Mouse (Mus musculus) lung, embryonic 14.5 days (tissue): Measurements from ENCODE around the gene Defb21. TPM values are rescaled to one million over a fixed set of nuclear protein-coding genes. Genes with fewer than 3 reads are reported as not detected.
A peak's percentile ranks its signal among the peaks of the same experiment; 100 is the strongest.

Experiments used
- ATAC-seq: fragments of 200-750 bp; cut with Nextera tagmentation; 2 replicates; pipeline ENCODE4 v1.8.0; 2017; ENCODE audit warnings: mild to moderate bottlenecking, moderate TSS enrichment, moderate library complexity; ENCODE audit not compliant: insufficient read depth
- DNase-seq: peaks from one replicate; pipeline ENCODE4 v3.0.0-alpha.2; 2015
- H3K27ac ChIP-seq: fragments of 300-500 bp; sonication (generic); 2 replicates; pipeline ENCODE4 v1.5.1; 2014; ENCODE audit warnings: low read depth, mild to moderate bottlenecking, moderate library complexity
- H3K27me3 ChIP-seq: fragments of 300-500 bp; sonication (generic); 2 replicates; pipeline ENCODE4 v1.6.1; 2014; ENCODE audit warnings: low read length, control low read depth; ENCODE audit not compliant: insufficient read depth
- H3K36me3 ChIP-seq: fragments of 300-500 bp; sonication (generic); 2 replicates; pipeline ENCODE4 v1.6.1; 2014; ENCODE audit warnings: control low read depth; ENCODE audit not compliant: insufficient read depth
- H3K4me1 ChIP-seq: fragments of 300-500 bp; sonication (generic); 2 replicates; pipeline ENCODE4 v1.6.1; 2014; ENCODE audit warnings: antibody characterized with exemption, control low read depth; ENCODE audit not compliant: insufficient read depth
- H3K4me2 ChIP-seq: fragments of 300-500 bp; sonication (generic); 2 replicates; pipeline ENCODE4 v1.6.1; 2014; ENCODE audit warnings: mild to moderate bottlenecking
- H3K4me3 ChIP-seq: fragments of 300-500 bp; sonication (generic); 2 replicates; pipeline ENCODE4 v1.5.1; 2014; ENCODE audit warnings: low read depth, low read length
- H3K9ac ChIP-seq: fragments of 300-500 bp; sonication (generic); 2 replicates; pipeline ENCODE4 v1.6.1; 2014
- H3K9me3 ChIP-seq: fragments of 300-500 bp; sonication (generic); 2 replicates; pipeline ENCODE4 v1.6.1; 2016; ENCODE audit warnings: low read depth, low read length, control low read depth
- CTCF ChIP-seq: IDR thresholded peaks from 2 replicates; pipeline ENCODE4 v1.5.1; 2016; ENCODE audit warnings: antibody characterized with exemption, low read depth
- WGBS: fragments of 180-500 bp; shearing (Covaris S2); extraction: QIAGEN DNeasy Blood & Tissue Kit; methylation state at CpG from one replicate; pipeline ENCODE4 v1.1.7; 2014; 5-methylcytosine and 5-hydroxymethylcytosine counted together
- polyA plus RNA-seq: library from polyadenylated mRNA; unstranded; fragments of >200 nt; fragmentation: Nextera tagmentation; extraction: Ambion mirVana; gene quantifications from 2 replicates; pipeline ENCODE4 v1.2.1, GENCODE M21; 2014

Gene Defb21
- polyA plus RNA-seq, 1 experiment from 2014 or later: not detected

DNA sequence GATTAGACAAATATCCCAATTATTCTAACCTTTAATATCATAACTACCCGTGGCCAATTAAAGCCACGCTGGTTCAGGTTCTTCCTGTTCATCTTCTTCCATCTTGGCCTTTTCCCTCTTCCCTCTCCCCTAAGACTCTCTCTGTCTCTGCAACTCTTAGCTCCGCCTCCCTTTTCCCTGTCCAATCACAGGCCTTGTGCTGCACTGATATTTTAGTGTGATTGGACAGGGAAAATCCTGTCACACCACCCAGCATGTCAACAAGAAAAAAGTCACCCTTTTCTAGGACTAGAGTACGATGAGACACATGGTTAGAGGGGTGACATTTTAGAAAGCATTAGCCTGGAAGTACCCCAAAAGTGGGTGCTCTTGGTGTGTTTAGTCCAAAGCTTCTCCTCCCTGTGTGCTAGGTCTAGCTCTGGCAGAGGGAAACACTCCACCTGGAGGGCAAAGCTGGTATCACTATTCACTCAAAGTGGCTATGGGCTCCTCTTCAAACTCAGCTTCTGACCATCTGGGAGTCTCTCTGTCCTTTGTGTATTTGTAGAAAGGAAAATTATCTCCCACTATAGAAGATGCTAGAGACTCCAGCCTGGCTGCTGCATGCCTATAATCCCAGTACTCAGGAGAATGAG lies 14.5 kb downstream of the Defb21 start:
- ATAC-seq: no peak
- peak; percentile 23 for DNase-seq
- H3K27me3 ChIP-seq: no peaks in the 10 kb centered on the region

DNA sequence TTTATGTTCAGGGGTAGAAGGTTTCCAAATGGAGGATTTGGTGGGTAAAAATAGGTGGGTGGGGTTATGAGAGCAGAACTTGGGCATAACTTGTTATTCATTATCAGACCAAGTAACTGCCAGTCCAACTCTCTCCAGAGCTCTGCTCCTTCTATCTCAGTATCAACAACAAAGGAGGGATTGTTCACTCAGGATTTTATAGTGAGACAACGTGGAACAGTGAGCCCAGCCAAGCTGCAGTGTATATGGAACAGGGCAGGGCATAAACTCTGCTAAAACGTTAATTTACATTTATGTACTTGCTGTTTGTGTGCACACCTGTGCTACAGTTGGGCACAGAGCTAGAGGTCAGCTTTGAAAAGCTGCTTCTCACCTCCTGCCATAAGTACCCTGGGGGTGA lies 15.9 kb downstream of the Defb21 start:
- H3K27me3 ChIP-seq: no peaks in the 10 kb centered on the region

More for the DNA sequence above, 14.5 kb downstream of the Defb21 start:
- no peaks in the 10 kb centered on the region for H3K9me3 ChIP-seq
- H3K36me3 ChIP-seq: no peaks in the 10 kb centered on the region
- no peak overlapping the region for H3K27ac ChIP-seq
- no peak overlapping the region for H3K4me3 ChIP-seq
- H3K4me1 ChIP-seq: no peaks in the 10 kb centered on the region
- no peak overlapping the region for H3K9ac ChIP-seq
- WGBS: 64% methylated on average over 4 of the region's 4 CpGs
- H3K4me2 ChIP-seq: no peak overlapping the region
- peak; percentile 49; the same call in 1 of the 2 replicates for TF ChIP-seq CTCF

DNA sequence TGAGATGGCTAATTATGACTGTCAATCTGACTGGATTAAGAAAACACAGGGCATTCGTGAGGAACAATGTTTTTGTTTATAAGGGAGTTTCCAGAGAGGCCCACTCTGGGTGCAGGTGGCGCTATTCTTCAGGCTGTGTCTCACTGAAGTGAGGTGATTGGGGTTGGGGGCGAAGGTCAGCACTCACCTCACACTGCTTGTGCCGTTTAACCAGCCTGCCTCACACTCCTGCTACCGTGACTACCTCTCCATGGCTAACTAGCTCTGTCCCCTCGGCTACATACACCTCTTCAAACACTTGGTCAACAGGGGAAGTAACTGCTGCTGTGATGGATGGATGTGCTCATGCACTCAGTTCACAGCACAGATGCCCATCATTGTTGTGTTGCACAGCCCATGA lies 16.5 kb downstream of the Defb21 start:
- Histone ChIP-seq H3K9me3 (no peaks in the 10 kb centered on the region), H3K27ac (no peak overlapping the region), H3K4me3 (no peak overlapping the region), H3K36me3 (no peaks in the 10 kb centered on the region), H3K27me3 (no peaks in the 10 kb centered on the region), H3K9ac (no peak overlapping the region), H3K4me2 (no peak overlapping the region), H3K4me1 (no peaks in the 10 kb centered on the region)
- DNase-seq (no peak), ATAC-seq (no peak)
- no peak for TF ChIP-seq CTCF
- 29% methylated on average over 6 of the region's 6 CpGs for WGBS

More for the DNA sequence above, 15.9 kb downstream of the Defb21 start:
- H3K4me2 ChIP-seq: no peak overlapping the region
- H3K9ac ChIP-seq: no peak overlapping the region
- H3K9me3 ChIP-seq: no peaks in the 10 kb centered on the region
- no peaks in the 10 kb centered on the region for H3K36me3 ChIP-seq
- H3K4me1 ChIP-seq: no peaks in the 10 kb centered on the region
- TF ChIP-seq CTCF: no peak
- DNase-seq (no peak), ATAC-seq (no peak)
- H3K27ac ChIP-seq: no peak overlapping the region
- no peak overlapping the region for H3K4me3 ChIP-seq
- WGBS: 29% methylated on average over 2 of the region's 2 CpGs

DNA sequence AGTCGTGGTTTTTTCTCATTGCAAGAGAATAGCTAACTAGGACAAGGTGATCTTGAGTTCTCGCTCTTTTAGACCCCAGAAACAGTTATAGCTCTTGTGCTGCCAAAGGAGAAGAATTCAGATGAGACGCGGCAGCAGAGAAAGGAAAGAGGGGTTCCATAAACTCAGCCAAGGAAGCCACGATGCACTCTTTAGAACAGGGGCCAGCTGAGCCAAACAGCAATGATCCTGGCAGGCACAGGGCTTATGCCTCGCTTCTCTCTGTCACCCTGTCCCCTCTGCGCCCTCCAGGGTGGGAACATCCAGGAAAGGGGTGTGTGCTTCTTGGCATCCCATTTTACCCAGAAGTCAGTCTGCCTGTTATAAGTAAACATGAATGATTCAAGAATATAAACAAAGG lies 26.8 kb downstream of the Defb21 start, which contains the start of gene Defb45:
Gene Defb45 (minus strand): TSS at position 101 of the 400 bp plus-strand sequence.
- WGBS: 53% methylated on average over 7 of the region's 7 CpGs
- DNase-seq (no peak), ATAC-seq (no peak)
- H3K36me3 ChIP-seq: no peaks in the 10 kb centered on the region
- H3K27ac ChIP-seq: no peak within 1 kb of the TSS
- no peak within 1 kb of the TSS for H3K4me3 ChIP-seq
- no peak within 1 kb of the TSS for H3K4me2 ChIP-seq
- H3K27me3 ChIP-seq: no peaks in the 10 kb centered on the region
- TF ChIP-seq CTCF: no peak
- H3K9ac ChIP-seq: no peak within 1 kb of the TSS
- no peaks in the 10 kb centered on the region for H3K4me1 ChIP-seq
- H3K9me3 ChIP-seq: no peaks in the 10 kb centered on the region

DNA sequence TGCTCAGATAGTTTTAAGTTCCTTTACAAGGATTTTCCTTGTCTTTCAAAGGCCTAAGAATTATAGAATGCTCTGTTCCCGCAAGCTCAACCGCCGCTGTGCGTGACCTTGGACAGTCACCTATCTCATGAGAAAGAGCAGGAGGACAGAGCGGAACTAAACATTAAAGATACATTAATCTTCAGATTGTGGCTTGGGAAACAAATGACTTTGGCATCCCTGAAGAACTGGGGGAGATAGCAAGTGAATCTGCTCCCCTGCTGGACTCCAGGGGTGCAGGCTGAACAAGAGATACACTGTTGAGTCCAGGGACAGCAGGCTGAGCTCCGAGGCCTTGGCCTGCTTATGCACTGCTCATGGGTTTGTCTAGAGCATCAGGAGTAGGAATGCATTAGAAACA lies 27.5 kb downstream of the Defb21 start:
- H3K9me3 ChIP-seq: no peaks in the 10 kb centered on the region
- 69% methylated on average over 6 of the region's 6 CpGs for WGBS
- no peak for ATAC-seq
- DNase-seq: no peak
- no peaks in the 10 kb centered on the region for H3K27me3 ChIP-seq
- H3K4me2 ChIP-seq: no peak overlapping the region
- no peaks in the 10 kb centered on the region for H3K4me1 ChIP-seq
- H3K36me3 ChIP-seq: no peaks in the 10 kb centered on the region
- no peak overlapping the region for H3K27ac ChIP-seq
- H3K9ac ChIP-seq: no peak overlapping the region
- H3K4me3 ChIP-seq: no peak overlapping the region
- no peak for TF ChIP-seq CTCF

DNA sequence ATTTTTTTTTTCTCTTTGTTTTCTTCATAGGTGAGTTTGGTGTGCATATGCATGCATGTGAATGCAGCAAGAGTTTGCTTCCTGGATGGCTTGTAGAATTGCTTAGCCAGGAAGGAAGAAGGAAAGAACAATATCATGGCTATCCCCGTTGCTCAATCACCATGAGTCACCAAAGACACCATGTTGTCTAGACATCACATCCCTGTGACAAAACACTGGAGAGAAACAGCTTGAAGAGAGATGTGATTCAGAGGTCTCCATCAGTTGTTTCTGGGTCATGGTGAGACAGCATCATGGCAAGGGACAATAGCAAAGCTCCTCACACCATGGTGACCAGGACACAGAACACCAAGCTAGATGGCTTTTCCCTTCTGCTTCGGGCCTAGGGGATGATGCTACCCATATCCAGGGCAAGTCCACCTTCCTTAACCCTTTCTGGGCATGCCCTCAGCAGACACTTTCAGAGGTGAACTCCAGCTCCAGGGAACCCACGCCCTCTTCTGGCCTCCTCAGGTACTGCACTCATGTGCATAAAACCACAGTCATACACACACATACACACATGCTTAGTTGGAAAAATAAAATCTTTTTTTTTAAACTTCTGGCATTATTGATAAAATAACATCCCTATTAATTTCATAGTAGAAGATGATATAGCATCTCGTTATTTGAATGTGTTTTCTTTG lies 28.9 kb downstream of the Defb21 start:
- Histone ChIP-seq H3K9ac (no peak overlapping the region), H3K27ac (no peak overlapping the region), H3K9me3 (no peaks in the 10 kb centered on the region), H3K27me3 (no peaks in the 10 kb centered on the region), H3K4me3 (no peak overlapping the region), H3K36me3 (no peaks in the 10 kb centered on the region), H3K4me2 (no peak overlapping the region), H3K4me1 (no peaks in the 10 kb centered on the region)
- 67% methylated on average over 4 of the region's 4 CpGs for WGBS
- ATAC-seq (no peak), DNase-seq (no peak)
- TF ChIP-seq CTCF: peak; percentile 53

DNA sequence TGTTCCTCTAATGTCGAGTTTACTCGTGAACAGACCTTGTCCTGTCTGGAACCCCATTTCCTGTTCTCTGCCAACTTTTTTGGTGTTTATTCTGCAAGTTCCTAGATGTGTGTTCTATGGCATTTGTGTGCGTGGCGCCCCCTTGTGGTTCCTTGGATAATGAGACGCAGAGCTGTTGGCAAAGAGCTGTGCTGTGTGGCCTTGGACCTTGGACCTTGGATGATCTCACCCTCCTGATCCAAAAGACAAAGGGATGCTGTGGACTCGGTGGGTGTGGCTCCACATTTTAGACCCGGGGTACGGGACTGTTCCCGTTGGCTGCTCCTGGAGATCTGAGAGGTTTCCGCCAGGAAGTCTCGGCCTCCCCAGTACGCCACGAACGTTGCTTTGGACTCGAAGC lies 31.5 kb downstream of the Defb21 start, which contains the start of gene Defb36:
Gene Defb36 (plus strand): TSS at position 271 of the 400 bp plus-strand sequence.
- no peaks in the 10 kb centered on the region for H3K27me3 ChIP-seq
- no peaks in the 10 kb centered on the region for H3K4me1 ChIP-seq
- no peaks in the 10 kb centered on the region for H3K36me3 ChIP-seq
- no peak within 1 kb of the TSS for H3K4me2 ChIP-seq
- ATAC-seq (no peak), DNase-seq (peak; percentile 48)
- WGBS: 79% methylated on average over 15 of the region's 15 CpGs
- no peak within 1 kb of the TSS for H3K4me3 ChIP-seq
- H3K27ac ChIP-seq: no peak within 1 kb of the TSS
- H3K9ac ChIP-seq: no peak within 1 kb of the TSS
- peak; percentile 49 for TF ChIP-seq CTCF
- H3K9me3 ChIP-seq: no peaks in the 10 kb centered on the region
